Mouse (Mus musculus) cerebellum, adult 9-11 months (tissue): ENCODE measurements around the gene Errfi1.
"Not testable (repeated sequence)": the region's sequence is repeated elsewhere in the genome, so short reads cannot be mapped to it uniquely, and the experiment has no call there.

Experiments used
- DNase-seq: peaks from one replicate; pipeline ENCODE4 v3.0.0; 2022

Gene Errfi1

DNA sequence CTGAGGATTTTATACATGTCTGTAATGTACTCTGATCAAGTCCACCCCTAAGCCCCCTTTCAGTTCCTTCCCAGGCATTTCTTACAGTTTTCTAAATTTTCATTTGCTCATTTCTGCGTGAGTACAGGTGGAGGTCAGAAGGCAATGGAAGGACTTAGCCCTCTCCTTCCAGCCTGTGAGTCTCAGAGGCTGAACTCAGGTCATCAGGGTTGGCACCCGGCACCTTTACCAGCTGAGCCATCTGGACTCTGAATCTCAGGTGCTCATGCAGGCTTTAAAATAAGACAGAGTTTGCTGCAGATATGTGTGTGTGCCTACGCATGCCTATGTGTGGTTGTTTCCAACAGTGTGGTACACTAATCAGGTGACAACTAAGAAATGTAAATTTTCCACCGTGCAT, 2.8 kb upstream of the Errfi1 start:
- DNase-seq, result no peak

DNA sequence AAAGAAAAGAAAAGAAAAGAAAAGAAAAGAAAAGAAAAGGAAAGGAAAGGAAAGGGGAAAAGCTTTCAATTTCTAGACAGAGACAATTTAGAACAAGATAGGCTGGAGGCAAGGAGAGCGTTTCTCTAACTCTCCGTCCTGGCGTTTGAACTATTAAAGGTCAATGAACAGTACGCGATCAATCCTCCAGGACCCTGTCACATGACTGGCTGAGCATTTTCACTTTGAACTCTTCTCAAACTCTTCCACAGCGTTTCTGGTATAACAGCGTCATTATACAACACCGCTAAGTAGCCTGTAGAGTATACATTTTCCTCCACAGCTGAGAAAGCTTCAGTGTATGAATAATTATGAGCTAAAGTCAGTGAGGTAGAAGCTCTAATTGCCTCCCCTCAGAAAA, 1.7 kb upstream of the Errfi1 start:
- DNase-seq, result no peak

DNA sequence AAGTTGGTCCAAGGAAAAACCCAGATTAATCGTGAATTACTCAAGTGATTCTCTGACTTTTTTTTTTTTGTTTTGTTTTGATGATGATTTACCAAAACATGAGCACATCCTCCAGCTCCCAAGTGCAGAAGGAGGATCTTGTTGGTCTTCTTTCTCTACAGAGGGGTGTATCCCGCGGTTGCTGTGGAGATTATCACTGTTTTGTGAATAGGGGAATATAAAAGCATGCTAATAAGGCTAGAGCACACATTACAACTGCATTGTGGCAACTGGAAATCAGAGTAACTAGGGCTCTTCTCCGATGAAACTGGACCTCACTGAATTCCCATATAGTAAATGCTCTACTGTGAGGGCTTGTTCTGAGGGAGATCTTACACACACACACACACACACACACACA, 1.2 kb upstream of the Errfi1 start:
- no peak for DNase-seq

DNA sequence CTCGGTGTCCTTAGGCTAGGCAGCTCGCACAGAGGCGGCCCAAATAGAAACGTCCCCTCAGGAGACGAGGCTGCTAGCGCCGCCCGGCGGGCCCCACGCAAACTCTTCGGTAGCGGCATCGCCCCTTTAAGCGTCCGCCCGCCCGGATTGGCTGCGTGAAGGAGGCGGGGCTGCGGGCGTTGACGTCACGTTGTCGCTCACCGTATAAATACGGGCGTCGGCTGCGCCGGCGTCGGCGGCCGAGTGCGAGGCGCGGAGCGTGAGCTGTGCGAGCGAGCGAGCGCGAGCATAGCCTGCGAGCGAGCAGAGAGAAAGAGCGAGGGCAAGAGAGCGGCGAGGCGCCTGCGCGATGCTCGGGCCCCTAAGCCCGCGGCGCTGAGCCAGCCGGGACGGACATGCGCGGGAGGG, 1.1 kb downstream of the Errfi1 start:
- DNase-seq, result peak; percentile 94

DNA sequence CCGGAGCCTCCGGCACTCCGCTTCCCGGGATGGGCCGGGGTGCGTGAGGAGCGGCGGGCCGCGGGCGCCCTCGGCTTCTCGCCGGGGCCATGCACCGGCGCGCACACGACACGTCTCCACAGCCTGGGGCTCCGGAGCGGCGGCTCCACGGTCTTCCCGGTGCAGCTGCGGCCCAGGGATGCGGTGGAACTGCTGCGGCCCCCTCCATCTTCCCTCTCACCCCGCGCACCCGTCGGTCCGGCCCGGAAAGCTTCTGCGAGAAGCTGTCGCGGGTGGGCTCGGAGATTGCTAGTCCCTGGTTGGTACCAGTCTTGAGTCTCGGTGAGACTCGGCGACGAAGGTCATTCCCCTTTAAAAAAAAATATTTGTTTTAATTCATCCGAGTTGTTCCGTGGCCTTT, 1.6 kb downstream of the Errfi1 start:
- no peak for DNase-seq

DNA sequence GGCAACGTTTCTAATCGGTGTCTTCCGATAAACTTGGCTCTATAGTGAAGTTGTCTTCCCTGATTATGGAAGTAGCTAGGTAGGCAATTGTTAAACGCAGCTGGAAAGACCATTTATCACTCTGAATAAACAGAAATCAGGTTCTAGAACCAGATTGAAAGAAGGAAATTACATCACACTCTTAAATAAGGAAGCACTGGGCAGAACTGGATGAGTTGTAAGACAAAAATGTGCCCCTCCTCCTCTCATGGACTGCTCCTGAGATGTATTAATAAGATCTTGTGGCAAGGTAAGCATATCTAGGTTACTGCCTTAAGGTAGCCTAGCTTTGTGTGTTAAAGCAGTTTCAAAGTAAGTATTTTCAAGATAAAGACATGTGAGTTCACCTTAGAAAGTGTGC, 6.8 kb downstream of the Errfi1 start:
- no peak for DNase-seq

DNA sequence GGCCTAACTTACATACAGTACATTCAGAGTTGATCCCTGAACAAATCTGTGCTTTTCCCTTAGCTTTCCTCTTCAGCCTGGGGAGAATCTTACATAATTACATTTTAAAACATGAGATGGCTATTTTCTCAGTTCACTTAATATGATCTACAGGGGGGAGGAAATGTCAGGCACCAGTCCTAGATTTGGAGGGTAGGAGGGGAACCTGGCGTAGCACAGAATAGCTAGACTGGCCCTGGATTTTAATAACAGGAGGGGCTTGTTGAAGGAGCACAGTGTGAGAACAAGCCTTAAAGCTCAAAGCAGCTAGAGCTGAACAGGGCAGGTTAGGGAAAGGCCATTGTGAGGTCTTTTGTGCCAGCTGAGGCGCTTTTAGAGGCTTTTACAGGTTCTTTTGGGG, 7.4 kb downstream of the Errfi1 start:
- DNase-seq, result no peak

DNA sequence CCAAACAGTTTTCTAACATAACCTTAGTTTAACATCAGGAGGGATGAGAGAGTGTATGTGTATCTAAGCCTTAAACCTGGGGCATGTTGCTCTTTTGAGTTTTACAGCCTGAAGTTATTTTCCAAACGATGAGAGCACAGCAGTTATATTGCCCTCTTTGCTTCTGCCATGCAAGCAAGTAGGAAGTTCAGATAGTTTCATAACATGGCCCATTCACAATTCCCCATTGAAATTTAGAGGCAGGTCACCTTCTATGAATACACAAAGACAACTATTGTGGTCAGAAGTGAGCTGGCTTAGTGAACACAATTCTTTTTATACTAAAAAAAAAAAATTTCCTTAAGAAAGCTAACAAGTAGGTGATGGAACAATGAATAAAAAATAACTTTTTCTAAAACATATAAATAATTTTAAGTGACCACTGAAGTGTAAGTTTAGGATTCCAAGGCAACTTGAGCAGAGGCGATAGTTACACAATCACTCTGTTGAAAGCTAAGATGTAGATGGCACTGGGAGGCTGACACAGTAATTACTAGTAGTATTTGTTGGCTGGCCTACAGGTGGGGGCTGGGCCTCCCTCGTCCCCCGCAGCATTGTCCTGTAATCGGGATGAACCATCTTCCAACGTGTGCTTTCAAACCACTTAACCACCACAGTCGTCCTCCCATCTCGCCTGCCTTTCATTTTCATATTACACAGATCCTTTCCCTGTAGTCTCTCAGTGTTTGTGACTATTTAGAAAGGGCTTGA, 9.1 kb downstream of the Errfi1 start:
- DNase-seq, result no peak

DNA sequence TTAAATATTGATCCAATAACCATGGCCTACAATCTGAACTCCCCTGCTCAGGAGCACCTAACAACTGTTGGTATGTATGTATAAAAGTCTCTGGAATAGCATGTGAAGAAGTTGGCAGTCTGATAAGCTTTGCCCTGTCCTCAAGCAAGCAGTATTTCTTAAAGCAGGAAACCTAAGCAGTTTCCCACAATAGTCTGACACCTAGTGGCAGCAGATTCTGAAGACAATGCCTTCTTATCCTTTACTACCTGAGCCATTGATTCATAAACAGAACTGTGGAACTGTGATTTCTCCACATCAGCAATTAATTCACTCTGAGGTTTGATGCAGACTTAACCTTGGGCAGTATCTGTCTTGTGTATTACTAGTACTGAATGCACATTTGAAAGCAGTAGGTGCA, 11.7 kb downstream of the Errfi1 start:
- no peak for DNase-seq

DNA sequence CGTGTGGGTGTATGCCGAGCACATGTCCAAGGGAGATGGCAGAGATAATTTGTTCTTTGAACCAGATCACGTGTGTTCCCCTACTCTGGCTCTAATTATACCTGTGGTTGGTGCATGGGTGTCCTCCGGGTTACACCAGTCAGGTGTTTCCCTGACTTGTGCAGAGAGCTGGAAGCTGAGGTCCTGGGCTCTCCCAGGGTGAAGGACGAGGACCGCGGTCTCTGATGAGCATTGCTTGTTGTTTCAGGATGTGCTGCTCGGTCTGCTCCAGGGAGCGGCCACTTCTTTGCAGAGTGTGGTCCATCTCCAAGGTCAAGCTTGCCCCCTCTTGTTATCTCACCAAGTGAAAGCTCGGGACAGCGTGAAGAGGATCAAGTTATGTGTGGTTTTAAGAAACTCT, 12.3 kb downstream of the Errfi1 start:
- no peak for DNase-seq

DNA sequence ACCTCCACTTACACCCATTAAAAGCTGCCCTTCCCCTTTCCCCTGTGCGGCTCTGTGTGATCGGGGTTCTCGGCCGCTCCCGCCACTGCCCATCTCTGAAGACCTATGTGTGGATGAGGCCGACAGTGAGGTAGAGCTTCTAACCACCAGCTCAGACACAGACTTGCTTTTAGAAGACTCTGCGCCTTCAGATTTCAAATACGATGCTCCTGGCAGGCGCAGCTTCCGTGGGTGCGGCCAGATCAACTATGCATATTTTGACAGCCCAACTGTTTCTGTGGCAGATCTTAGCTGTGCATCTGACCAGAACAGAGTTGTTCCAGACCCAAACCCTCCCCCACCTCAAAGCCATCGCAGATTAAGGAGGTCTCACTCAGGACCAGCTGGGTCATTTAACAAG, 12.8 kb downstream of the Errfi1 start:
- DNase-seq, result no peak

DNA sequence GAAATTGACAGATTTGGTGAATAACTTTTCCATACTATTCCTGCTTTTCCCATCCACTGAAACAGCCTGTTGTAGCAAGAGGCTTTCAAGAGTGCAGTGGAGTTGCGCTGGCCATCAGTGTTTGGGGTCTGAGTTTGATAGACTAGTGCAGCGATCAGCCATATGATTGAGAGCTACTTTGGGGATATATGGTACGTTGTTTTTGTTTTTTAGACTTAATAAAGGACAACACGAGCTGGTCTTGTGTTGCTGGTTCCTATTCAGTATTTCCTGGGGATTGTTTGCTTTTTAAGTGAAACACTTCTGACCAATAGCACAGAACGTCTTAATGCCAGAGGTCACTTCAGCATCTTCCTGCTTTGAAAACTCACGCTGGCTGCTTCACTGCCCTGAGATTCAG, 14.4 kb downstream of the Errfi1 start:
- no peak for DNase-seq

DNA sequence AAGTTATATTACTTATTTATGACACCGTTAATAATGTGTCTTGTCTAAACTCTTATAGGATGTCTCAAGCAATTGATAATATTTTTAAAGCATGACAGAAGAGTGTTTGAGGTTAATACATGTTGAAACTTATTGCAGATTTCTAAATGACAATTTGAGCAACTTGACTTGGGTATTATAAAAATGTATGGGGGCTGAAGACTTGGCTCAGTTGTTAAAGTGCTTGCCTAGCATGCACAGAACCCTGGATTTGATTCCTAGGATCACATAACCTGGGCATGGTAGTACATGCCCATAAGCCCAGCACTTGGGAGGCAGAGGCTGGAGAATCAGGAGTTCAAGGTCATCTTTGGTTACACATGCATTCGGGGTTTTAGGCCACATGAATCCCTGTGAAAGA, 15.1 kb downstream of the Errfi1 start:
- no peak for DNase-seq

DNA sequence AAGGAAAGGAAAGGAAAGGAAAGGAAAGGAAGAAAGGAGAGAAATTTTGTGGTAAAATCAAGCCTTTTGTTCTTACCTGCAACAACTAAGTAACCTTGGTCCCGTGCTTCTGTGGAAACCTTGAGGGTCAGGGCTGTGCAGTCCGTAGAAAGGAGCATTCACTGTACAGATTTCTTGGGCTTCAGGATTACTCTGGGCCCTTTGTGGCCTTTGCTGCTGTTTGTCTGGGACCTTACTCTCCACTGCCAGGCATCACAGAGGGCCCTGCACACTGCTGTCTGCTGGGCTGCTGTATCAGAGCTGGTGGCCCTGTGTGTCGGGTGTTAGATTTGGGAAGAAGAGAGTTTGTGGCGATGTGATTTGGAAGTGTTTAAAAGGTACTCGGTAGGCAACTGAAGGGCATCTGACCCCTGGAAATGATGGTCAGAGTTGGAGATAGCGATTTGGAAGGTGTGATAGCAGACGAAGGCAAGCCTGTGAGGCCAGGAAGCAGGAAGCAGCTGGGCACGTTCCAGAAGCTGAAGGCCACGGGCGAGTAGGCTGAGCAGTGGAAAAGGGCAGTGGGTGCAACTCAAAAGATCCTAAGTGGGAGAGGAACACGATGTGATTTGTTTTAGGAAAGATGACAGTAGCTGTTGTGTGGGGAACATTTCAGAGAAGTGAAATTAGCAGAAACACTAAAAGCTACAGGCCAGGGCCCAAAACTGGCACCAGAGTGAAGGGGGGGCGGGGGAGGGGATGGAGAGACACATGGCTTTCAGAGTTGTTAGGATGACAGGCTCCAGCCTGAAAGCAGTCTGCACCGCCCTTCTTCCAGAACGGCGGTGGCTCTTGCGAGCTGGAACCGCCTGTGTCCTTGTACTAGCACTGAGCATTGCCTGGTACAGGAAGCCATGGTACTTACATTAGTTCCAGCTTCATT, 15.8 kb downstream of the Errfi1 start:
- DNase-seq, result no peak

DNA sequence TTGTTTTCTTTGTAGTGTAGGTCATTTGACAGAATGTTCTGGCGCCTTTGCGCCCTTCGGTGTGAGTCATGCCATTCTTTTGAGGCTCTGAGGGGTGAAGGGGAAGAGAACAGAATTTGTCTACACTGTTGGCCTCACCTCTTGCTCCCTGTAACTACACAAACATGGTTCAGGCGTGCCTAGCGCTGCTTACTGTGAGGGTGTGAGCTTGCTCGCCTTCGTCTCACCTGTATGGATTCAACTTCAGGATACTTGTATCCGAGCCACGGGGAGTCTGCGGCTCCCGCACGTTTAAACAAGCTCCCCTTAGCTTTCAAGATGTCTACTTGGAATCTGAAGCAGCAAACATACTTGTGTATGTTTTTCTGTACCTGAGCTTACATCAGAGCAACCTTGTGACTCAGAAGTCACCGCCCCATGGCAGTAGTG, 17.3 kb downstream of the Errfi1 start:
- no peak for DNase-seq

DNA sequence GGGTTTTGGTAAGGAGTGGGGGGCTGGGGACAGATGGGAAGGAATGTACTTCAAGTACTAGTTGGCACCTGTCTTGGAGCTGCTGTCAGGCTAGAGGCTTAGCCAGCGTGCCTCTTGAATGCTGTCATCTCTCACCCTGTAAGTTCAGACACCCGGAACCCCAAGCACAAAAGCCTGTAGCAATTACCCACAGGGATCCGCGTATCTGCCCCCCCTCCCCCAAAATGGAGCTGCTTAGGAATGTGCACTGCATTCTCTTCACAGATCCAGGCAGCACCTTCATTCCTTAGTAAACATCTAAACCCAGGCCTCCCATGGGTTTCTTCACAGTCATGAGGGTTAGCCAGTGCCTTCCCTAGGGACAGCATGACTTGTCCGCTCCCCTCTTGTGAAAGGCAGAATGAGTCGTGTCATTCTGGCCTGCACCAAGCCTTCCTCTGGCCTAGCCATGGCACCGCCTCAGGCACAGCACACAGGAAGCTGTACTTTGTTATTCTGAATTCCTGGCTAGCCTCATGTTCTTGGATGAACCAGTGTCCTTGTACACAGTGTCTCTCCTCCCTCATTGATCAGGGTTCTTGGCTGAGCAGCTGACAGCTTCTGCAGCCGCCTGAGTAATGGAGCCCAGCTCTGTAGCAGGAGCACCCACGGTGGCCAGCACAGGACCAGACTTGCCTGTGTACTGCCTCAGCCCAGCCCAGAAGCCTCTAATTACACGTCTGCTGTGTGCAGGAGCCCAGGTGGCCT, 17.8 kb downstream of the Errfi1 start:
- DNase-seq, result no peak

DNA sequence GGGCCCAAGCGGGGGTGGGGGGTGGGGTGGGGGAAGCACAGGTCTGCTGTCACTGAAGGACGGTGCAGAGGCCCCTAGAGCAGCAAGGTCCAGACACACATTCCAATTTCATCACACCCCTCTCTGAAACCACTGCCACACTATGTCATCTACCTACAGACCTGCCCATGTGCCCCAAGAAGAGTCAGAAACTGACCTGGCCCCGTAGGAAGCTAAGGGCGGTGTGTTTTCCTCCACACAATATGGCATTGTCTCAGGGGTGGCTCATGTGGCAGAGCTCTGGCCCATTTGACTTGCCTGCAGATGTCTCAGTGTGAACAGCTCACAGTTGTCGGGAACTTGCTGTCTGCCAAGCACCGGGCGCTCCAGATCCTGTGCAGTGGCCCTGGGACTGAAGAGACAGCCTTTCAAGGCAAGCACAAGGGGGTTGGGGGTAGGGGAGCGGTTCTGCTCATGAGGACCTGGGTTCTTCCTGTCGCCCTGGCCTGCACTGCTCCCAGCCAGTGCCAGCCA, 18.5 kb downstream of the Errfi1 start:
- DNase-seq, result peak; percentile 22

DNA sequence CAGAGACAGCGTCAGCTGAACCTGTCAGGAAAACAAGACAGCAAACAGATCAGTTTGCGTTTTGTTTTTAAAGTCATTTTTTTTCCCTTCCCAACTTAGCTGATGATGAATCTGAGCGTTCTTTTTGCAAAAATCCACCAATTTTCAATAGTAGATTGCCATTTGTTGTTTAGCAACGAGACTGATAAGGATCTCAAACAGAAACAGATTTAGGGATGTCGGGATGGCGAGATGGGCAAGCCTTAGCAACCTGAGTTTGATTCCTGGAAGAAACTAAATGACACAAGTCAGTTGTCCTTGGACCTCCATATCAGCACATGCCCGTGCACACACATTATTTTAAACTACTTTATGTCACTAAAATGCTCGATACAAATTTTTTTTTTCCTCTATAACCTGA, 19.0 kb downstream of the Errfi1 start:
- DNase-seq, result no peak

DNA sequence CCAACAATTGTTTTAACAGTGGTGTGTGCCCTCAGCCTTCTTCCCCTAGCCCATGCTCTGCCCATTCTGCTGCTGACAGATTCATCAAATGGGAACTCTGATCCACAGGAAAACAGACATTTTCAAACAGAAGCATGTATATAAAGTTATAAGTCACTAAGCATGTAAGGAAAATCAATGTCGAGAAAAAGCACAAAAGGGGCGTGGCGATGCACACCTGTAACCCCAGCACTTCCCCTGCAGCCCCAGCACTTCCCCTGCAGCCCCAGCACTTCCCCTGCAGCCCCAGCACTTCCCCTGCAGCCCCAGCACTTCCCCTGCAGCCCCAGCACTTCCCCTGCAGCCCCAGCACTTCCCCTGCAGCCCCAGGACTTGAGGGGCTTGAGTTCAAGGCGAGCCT, 20.7 kb downstream of the Errfi1 start:
- DNase-seq, result not testable (repeated sequence)

DNA sequence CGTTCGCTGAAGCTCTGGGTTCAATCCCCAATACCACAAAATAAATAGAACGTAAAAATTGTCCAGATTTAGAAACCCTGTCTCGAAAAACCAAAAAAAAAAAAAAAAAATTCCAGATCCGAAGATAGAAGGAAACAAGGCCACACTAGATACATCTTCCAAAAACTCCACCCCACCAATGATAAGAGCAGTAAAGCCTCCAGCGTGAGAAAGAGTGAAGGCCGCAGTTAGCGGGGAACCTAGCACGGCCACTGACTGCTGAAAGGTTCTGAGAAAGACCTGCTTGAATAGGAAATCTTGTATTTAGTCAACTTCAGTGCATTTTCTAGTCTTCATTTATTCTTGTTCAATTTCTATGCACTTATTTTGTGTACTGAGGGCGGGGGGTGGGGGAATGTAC, 21.7 kb downstream of the Errfi1 start:
- DNase-seq, result no peak

DNA sequence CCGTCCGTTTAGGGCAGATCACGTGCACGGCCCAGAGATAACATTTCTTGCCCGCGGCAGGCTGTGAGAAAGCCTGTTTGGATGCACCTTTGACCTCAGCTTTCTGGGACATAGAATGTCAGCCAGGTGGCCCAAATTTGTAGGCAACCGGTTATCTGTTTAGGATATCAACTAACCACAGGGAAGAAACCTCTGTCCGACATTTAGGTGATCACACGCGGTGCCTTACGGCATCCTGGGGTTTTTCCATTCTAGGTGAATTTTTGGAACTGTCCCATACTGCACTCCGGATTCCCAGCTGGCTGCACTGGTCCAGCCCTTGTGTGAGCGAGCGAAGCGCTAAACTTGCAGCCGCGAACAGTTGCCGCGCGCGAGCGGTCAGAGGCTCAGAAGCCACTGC, 25.9 kb downstream of the Errfi1 start:
- no peak for DNase-seq

DNA sequence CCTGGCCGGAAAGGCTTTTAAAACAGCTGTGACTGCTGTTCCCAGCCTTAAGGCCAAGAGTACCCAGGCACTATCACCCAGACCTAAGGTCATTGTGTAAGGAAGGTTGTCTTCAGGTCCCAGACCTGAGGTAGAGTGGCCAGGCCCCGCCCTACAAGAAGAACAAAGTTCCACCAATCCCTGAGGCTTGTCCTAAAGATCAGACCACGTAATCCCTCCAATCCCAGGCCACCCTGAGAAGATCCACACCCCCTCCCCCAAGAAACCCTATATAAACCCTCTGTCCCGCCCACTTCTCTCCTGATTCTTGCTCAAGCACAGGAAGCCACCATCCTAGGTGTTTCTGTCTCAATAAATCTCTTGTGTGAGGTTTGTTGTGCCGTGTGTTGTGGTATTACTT, 26.6 kb downstream of the Errfi1 start:
- no peak for DNase-seq

DNA sequence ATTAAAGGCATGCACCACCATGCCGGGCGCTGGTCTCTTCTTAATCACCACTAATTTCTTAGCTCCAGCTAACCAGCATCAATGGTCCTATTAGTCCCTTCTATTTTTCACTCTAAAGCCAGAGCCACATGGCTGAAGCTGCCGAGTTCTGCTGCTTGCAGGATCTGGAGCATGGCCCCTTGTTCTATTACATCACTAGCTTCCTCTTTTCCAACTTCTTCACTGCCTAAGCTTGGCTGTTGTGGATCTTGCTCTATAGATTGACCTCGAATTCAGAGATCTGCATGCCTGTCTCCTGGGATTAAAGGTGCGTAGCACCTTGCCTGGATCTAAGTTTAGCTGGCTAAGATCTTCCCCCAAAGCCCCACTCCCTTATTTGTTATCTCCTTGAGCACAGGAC, 28.9 kb downstream of the Errfi1 start:
- no peak for DNase-seq
